Mouse (Mus musculus) spleen, adult 2 months (tissue): ENCODE measurements around the gene Fyttd1.

ENCODE experiments used
- CTCF ChIP-seq: fragments of 200-500 bp; IDR thresholded peaks from 2 replicates; pipeline ENCODE4 v1.5.1; 2011; ENCODE audit warnings: mild to moderate bottlenecking, inconsistent platforms; ENCODE audit not compliant: insufficient read depth, insufficient read length, insufficient replicate concordance; ENCODE audit errors: extremely low read depth
- POLR2A ChIP-seq: fragments of 200-500 bp; IDR thresholded peaks from 2 replicates; pipeline ENCODE4 v1.6.1; 2011; ENCODE audit warnings: low read depth, low read length, inconsistent platforms

GRCm38 (mm10) chr16:32953806-32954205 is 76.5 kb downstream of the Fyttd1 start:
- no peak for TF ChIP-seq CTCF
- TF ChIP-seq POLR2A = no peak
